ENCODE assay signal across 9 mouse cellular contexts in genomic region chr6:91200429-91201188, GRCm38 (mm10). TPM values are rescaled to one million over a fixed set of nuclear protein-coding genes. Genes with fewer than 3 reads are reported as not detected.
DNase-seq lines count a peak whose midpoint lies in the region; ATAC-seq and TF ChIP-seq lines count a peak whose summit lies in the region.
"Had no signal": no experiment of that assay in that cellular context is flagged by ENCODE, and none has a peak within 500 bp of the region (broad histone marks: within the 10 kb centered on the region; RNA-seq: fewer than 3 reads in every experiment).

No protein-coding gene starts in this region.

- peak overlapping the region; percentile 40; the same call in 1 of the 2 replicates for H3K27ac ChIP-seq in forebrain, postnatal 0 days (ENCODE audit: low read depth, low read length)
- H3K27ac ChIP-seq in midbrain, embryonic 15.5 days: 0 out of 2 replicates have a peak overlapping the region, but pooled peaks have one; percentile 18

- no peaks in the 10 kb centered on the region for H3K27me3 ChIP-seq in forebrain, postnatal 0 days (ENCODE audit: insufficient read depth, low read length)
- no peaks in the 10 kb centered on the region for H3K27me3 ChIP-seq in midbrain, embryonic 15.5 days (replicated peaks)

- H3K4me1 ChIP-seq in forebrain, postnatal 0 days (ENCODE audit: insufficient read depth): no peaks in the 10 kb centered on the region; the same call in 1 of the 2 replicates
- peaks cover 12% of the 10 kb centered on the region; the same call in 1 of the 2 replicates for H3K4me1 ChIP-seq in midbrain, embryonic 15.5 days

- no peak overlapping the region for H3K4me3 ChIP-seq in forebrain, postnatal 0 days (ENCODE audit: low read depth, low read length)
- no peak overlapping the region for H3K4me3 ChIP-seq in midbrain, embryonic 15.5 days
- H3K4me3 ChIP-seq: megakaryocyte, embryonic 14.5 days had no signal

- peak; percentile 84 for ATAC-seq in forebrain, postnatal 0 days
- peak; percentile 70 for ATAC-seq in midbrain, embryonic 15.5 days (replicated peaks)
- ATAC-seq in activated CD4-positive, CD25-positive, alpha-beta regulatory T cell, adult 4 months: no peak

- WGBS in forebrain, postnatal 0 days: 21% methylated on average over 8 of the region's 8 CpGs
- 30% methylated on average over 8 of the region's 8 CpGs for WGBS in midbrain, embryonic 15.5 days

- H3K36me3 ChIP-seq in forebrain, postnatal 0 days (ENCODE audit: insufficient read depth): no peaks in the 10 kb centered on the region
- no peaks in the 10 kb centered on the region for H3K36me3 ChIP-seq in midbrain, embryonic 15.5 days (replicated peaks)

- no peak for TF ChIP-seq CTCF in forebrain, postnatal 0 days (IDR thresholded peaks at IDR 0.05; ENCODE audit: low read depth)

- peak; percentile 60 for DNase-seq in 3T3-L1 (ENCODE audit: low read depth, low spot score)
- peak; percentile 18 to 34 for DNase-seq in cerebellum, adult 18-20 months
- peak; percentile 76 for DNase-seq in forebrain, postnatal 0 days
- peak; percentile 69 to 76 for DNase-seq in layer of hippocampus, adult 8-10 months (ENCODE audit: low spot score in 2 of 2)
- DNase-seq in T-cell, adult 2 months (ENCODE audit: low spot score): no peak
- DNase-seq in thymus, postnatal 25 days: no peak

- no peak overlapping the region for H3K9ac ChIP-seq in forebrain, postnatal 0 days
- H3K9ac ChIP-seq in midbrain, embryonic 15.5 days: no peak overlapping the region

- no peaks in the 10 kb centered on the region for H3K9me3 ChIP-seq in forebrain, postnatal 0 days (ENCODE audit: low read length)
- H3K9me3 ChIP-seq in midbrain, embryonic 15.5 days: no peaks in the 10 kb centered on the region

- H3K4me2 ChIP-seq in forebrain, postnatal 0 days (ENCODE audit: low read depth): no peak overlapping the region
- H3K4me2 ChIP-seq in midbrain, embryonic 15.5 days: no peak overlapping the region

RNA-seq across cellular contexts. Expression of gene Fbln2, which starts 11.6 kb away (rescaled TPM):
- 26.7 and 41.1 TPM in 2 replicates for total RNA-seq in forebrain, postnatal 0 days (2014; rRNA removed)
- polyA plus RNA-seq in forebrain, postnatal 0 days (2015; fragmentation: Nextera tagmentation; extraction: Ambion mirVana): 18.6 and 19.6 TPM in 2 replicates
- total RNA-seq in layer of hippocampus, adult 8-10 months (2022): 10 to 100 TPM; 10.3 to 13.7 (median 11.0) TPM
- 15.1 and 16.7 TPM in 2 replicates for polyA plus RNA-seq in midbrain, embryonic 15.5 days (2015; fragmentation: Nextera tagmentation; extraction: Ambion mirVana)
- under 1 TPM in 1 of 2 experiments, not detected in 1; 0.48 TPM for polyA plus RNA-seq in activated CD4-positive, CD25-positive, alpha-beta regulatory T cell, adult 4 months (2017; shearing (Covaris generic))

RNA-seq across cellular contexts. Expression of gene Hdac11, which starts 44.1 kb away (rescaled TPM):
- total RNA-seq in forebrain, postnatal 0 days (2014; rRNA removed): 70.3 and 81.0 TPM in 2 replicates
- polyA plus RNA-seq in forebrain, postnatal 0 days (2015; fragmentation: Nextera tagmentation; extraction: Ambion mirVana): 27.4 and 34.5 TPM in 2 replicates
- total RNA-seq in layer of hippocampus, adult 8-10 months (2022): 100 to 1,000 TPM; 165 to 192 (median 179) TPM
- 46.5 and 49.4 TPM in 2 replicates for polyA plus RNA-seq in midbrain, embryonic 15.5 days (2015; fragmentation: Nextera tagmentation; extraction: Ambion mirVana)
- 1 to 10 TPM in 1 of 2 experiments, under 1 TPM in 1; 0.54 to 1.3 TPM for polyA plus RNA-seq in activated CD4-positive, CD25-positive, alpha-beta regulatory T cell, adult 4 months (2017; shearing (Covaris generic))

Comparison
In these comparisons a context has a peak if more than half of its experiments do, and no peak if none do; other contexts are left out.
1. DNase-seq: peak in 3T3-L1 (single experiment), cerebellum, adult 18-20 months (2 of 2), forebrain, postnatal 0 days (single experiment) and layer of hippocampus, adult 8-10 months (2 of 2); none in T-cell, adult 2 months (single experiment) and thymus, postnatal 25 days (single experiment).
2. RNA of gene Fbln2, which starts 11.6 kb away (polyA plus RNA-seq): 18.6 to 19.6 TPM in forebrain, postnatal 0 days and 15.1 to 16.7 TPM in midbrain, embryonic 15.5 days; 0.48 TPM in activated CD4-positive, CD25-positive, alpha-beta regulatory T cell, adult 4 months; every median in the first group is over 10 times any median in the second.
3. RNA of gene Hdac11, which starts 44.1 kb away (polyA plus RNA-seq): 46.5 to 49.4 TPM in midbrain, embryonic 15.5 days and 27.4 to 34.5 TPM in forebrain, postnatal 0 days; 0.54 to 1.3 TPM in activated CD4-positive, CD25-positive, alpha-beta regulatory T cell, adult 4 months; every median in the first group is over 10 times any median in the second.